Mouse (Mus musculus) midbrain, embryonic 11.5 days (tissue): Measurements from ENCODE around the gene Ebf1. TPM values are rescaled to one million over a fixed set of nuclear protein-coding genes. Genes with fewer than 3 reads are reported as not detected.

ENCODE experiments used
- ATAC-seq: fragments of 200-750 bp; cut with Nextera tagmentation; 2 replicates; pipeline ENCODE4 v1.8.0; 2017; ENCODE audit warnings: moderate TSS enrichment, moderate library complexity; ENCODE audit not compliant: low FRiP score
- DNase-seq: peaks from one replicate; pipeline ENCODE4 v3.0.0; 2015; ENCODE audit warnings: low spot score; ENCODE audit errors: missing footprints
- H3K27ac ChIP-seq: fragments of 300-500 bp; sonication (generic); 2 replicates; pipeline ENCODE4 v1.5.1; 2014; ENCODE audit warnings: low read depth, low read length
- H3K27me3 ChIP-seq: fragments of 300-500 bp; sonication (generic); 2 replicates; pipeline ENCODE4 v1.6.1; 2014; ENCODE audit warnings: mild to moderate bottlenecking, low read length, moderate library complexity, mixed read lengths; ENCODE audit not compliant: control insufficient read depth, insufficient read depth
- H3K36me3 ChIP-seq: fragments of 300-500 bp; sonication (generic); 2 replicates; pipeline ENCODE4 v1.6.1; 2014; ENCODE audit warnings: mild to moderate bottlenecking, low read length, moderate library complexity, mixed read lengths; ENCODE audit not compliant: control insufficient read depth, insufficient read depth
- H3K4me1 ChIP-seq: fragments of 300-500 bp; sonication (generic); 2 replicates; pipeline ENCODE4 v1.6.1; 2014; ENCODE audit warnings: low read length; ENCODE audit not compliant: control insufficient read depth, insufficient read depth
- H3K4me2 ChIP-seq: fragments of 300-500 bp; sonication (generic); 2 replicates; pipeline ENCODE4 v1.6.1; 2014; ENCODE audit warnings: mild to moderate bottlenecking, moderate library complexity
- H3K4me3 ChIP-seq: fragments of 300-500 bp; sonication (generic); 2 replicates; pipeline ENCODE4 v1.5.1; 2014; ENCODE audit warnings: low read depth, low read length
- H3K9ac ChIP-seq: fragments of 300-500 bp; sonication (generic); 2 replicates; pipeline ENCODE4 v1.6.1; 2014; ENCODE audit warnings: low read length
- H3K9me3 ChIP-seq: fragments of 300-500 bp; sonication (generic); 2 replicates; pipeline ENCODE4 v1.6.1; 2016; ENCODE audit warnings: low read length; ENCODE audit not compliant: control insufficient read depth
- WGBS: fragments of 180-500 bp; shearing (Covaris S2); extraction: QIAGEN DNeasy Blood & Tissue Kit; methylation state at CpG from one replicate; pipeline ENCODE4 v1.1.7; 2014; 5-methylcytosine and 5-hydroxymethylcytosine counted together
- polyA plus RNA-seq: library from polyadenylated mRNA; unstranded; fragments of >200 nt; fragmentation: Nextera tagmentation; extraction: Ambion mirVana; gene quantifications from 2 replicates; pipeline ENCODE4 v1.2.1, GENCODE M21; 2014

Ebf1 gene
- polyA plus RNA-seq, 1 experiment from 2014 or later, result 73.8 TPM

GRCm38 (mm10) chr11:44900496-44900895 is 283.4 kb downstream of the Ebf1 start:
- WGBS, result 23% methylated on average over 7 of the region's 7 CpGs
- ATAC-seq, result peak; percentile 87
- peaks cover 35% of the 10 kb centered on the region for H3K4me1 ChIP-seq

GRCm38 (mm10) chr11:44901715-44902114 is 284.6 kb downstream of the Ebf1 start:
- peaks cover 35% of the 10 kb centered on the region for H3K4me1 ChIP-seq
- no peaks in the 10 kb centered on the region for H3K9me3 ChIP-seq
- no peak overlapping the region for H3K27ac ChIP-seq
- H3K27me3 ChIP-seq, result no peaks in the 10 kb centered on the region
- H3K36me3 ChIP-seq, result no peaks in the 10 kb centered on the region
- ATAC-seq (no peak), DNase-seq (no peak)
- H3K4me2 ChIP-seq, result no peak overlapping the region
- 69% methylated on average over 2 of the region's 2 CpGs for WGBS
- H3K4me3 ChIP-seq, result no peak overlapping the region
- H3K9ac ChIP-seq, result no peak overlapping the region

More at GRCm38 (mm10) chr11:44900496-44900895, 283.4 kb downstream of the Ebf1 start:
- Histone ChIP-seq H3K4me2 (peak overlapping the region; percentile 23; the same call in 1 of the 2 replicates), H3K27ac (peak overlapping the region; percentile 65), H3K9me3 (no peaks in the 10 kb centered on the region), H3K4me3 (no peak overlapping the region), H3K36me3 (no peaks in the 10 kb centered on the region), H3K9ac (no peak overlapping the region; the same call in 1 of the 2 replicates), H3K27me3 (no peaks in the 10 kb centered on the region)
- DNase-seq, result peak; percentile 91

GRCm38 (mm10) chr11:44902165-44902564 is 285.0 kb downstream of the Ebf1 start:
- DNase-seq (no peak), ATAC-seq (no peak)
- Histone ChIP-seq H3K9ac (no peak overlapping the region), H3K27ac (no peak overlapping the region), H3K4me3 (no peak overlapping the region), H3K27me3 (no peaks in the 10 kb centered on the region), H3K4me2 (no peak overlapping the region), H3K4me1 (peaks cover 35% of the 10 kb centered on the region), H3K9me3 (no peaks in the 10 kb centered on the region), H3K36me3 (no peaks in the 10 kb centered on the region)
- 41% methylated on average over 6 of the region's 6 CpGs for WGBS

GRCm38 (mm10) chr11:44904121-44904520 is 287.0 kb downstream of the Ebf1 start:
- no peak overlapping the region for H3K4me2 ChIP-seq
- ATAC-seq, result no peak

GRCm38 (mm10) chr11:44906456-44906855 is 289.3 kb downstream of the Ebf1 start:
- ATAC-seq (no peak), DNase-seq (no peak)
- Histone ChIP-seq H3K4me3 (no peak overlapping the region), H3K27ac (no peak overlapping the region), H3K9ac (no peak overlapping the region), H3K36me3 (no peaks in the 10 kb centered on the region), H3K27me3 (no peaks in the 10 kb centered on the region), H3K9me3 (no peaks in the 10 kb centered on the region), H3K4me2 (no peak overlapping the region), H3K4me1 (peaks cover 14% of the 10 kb centered on the region)
- WGBS, result 74% methylated on average over 5 of the region's 5 CpGs

More at GRCm38 (mm10) chr11:44904121-44904520, 287.0 kb downstream of the Ebf1 start:
- no peak for DNase-seq
- peaks cover 31% of the 10 kb centered on the region for H3K4me1 ChIP-seq
- no peaks in the 10 kb centered on the region for H3K27me3 ChIP-seq
- 57% methylated on average over 9 of the region's 9 CpGs for WGBS
- no peak overlapping the region for H3K4me3 ChIP-seq
- H3K36me3 ChIP-seq, result no peaks in the 10 kb centered on the region
- no peak overlapping the region for H3K9ac ChIP-seq
- H3K9me3 ChIP-seq, result no peaks in the 10 kb centered on the region
- peak overlapping the region; percentile 21 for H3K27ac ChIP-seq

- Histone ChIP-seq H3K4me1 (no peaks in the 10 kb centered on the region), H3K27me3 (no peaks in the 10 kb centered on the region), H3K9me3 (no peaks in the 10 kb centered on the region), H3K4me2 (no peak overlapping the region), H3K27ac (no peak overlapping the region), H3K4me3 (no peak overlapping the region), H3K36me3 (no peaks in the 10 kb centered on the region), H3K9ac (no peak overlapping the region)
- DNase-seq (no peak), ATAC-seq (no peak)
- WGBS, result 33% methylated on average over 1 of the region's 1 CpGs
Measured at GRCm38 (mm10) chr11:44911765-44912164, 294.6 kb downstream of the Ebf1 start.

- Histone ChIP-seq H3K4me3 (no peak overlapping the region), H3K9me3 (no peaks in the 10 kb centered on the region), H3K27me3 (no peaks in the 10 kb centered on the region), H3K9ac (no peak overlapping the region), H3K4me1 (no peaks in the 10 kb centered on the region), H3K27ac (no peak overlapping the region), H3K4me2 (no peak overlapping the region), H3K36me3 (no peaks in the 10 kb centered on the region)
- DNase-seq, result no peak
- no peak for ATAC-seq
- WGBS, result 87% methylated on average over 5 of the region's 5 CpGs
Measured at GRCm38 (mm10) chr11:44913806-44914205, 296.7 kb downstream of the Ebf1 start.

- H3K4me1 ChIP-seq, result no peaks in the 10 kb centered on the region
- 64% methylated on average over 8 of the region's 8 CpGs for WGBS
- no peak overlapping the region for H3K4me2 ChIP-seq
- no peaks in the 10 kb centered on the region for H3K27me3 ChIP-seq
- no peak overlapping the region for H3K4me3 ChIP-seq
- no peaks in the 10 kb centered on the region for H3K36me3 ChIP-seq
- H3K9ac ChIP-seq, result no peak overlapping the region
- no peak overlapping the region for H3K27ac ChIP-seq
- ATAC-seq (no peak), DNase-seq (no peak)
- no peaks in the 10 kb centered on the region for H3K9me3 ChIP-seq
Measured at GRCm38 (mm10) chr11:44917059-44917458, 299.9 kb downstream of the Ebf1 start.

- Histone ChIP-seq H3K36me3 (no peaks in the 10 kb centered on the region), H3K4me3 (no peak overlapping the region), H3K27me3 (no peaks in the 10 kb centered on the region), H3K4me2 (no peak overlapping the region), H3K27ac (no peak overlapping the region), H3K9me3 (no peaks in the 10 kb centered on the region), H3K9ac (no peak overlapping the region), H3K4me1 (no peaks in the 10 kb centered on the region)
- 84% methylated on average over 3 of the region's 3 CpGs for WGBS
- ATAC-seq (no peak), DNase-seq (no peak)
Measured at GRCm38 (mm10) chr11:44923138-44923537, 306.0 kb downstream of the Ebf1 start.
